Mouse (Mus musculus): ENCODE data around the gene Hmgn3. TPM values are rescaled to one million over a fixed set of nuclear protein-coding genes. Genes with fewer than 3 reads are reported as not detected.

The Hmgn3 gene
- polyA plus RNA-seq, 1 experiment from 2014 or later: 185 TPM

DNA sequence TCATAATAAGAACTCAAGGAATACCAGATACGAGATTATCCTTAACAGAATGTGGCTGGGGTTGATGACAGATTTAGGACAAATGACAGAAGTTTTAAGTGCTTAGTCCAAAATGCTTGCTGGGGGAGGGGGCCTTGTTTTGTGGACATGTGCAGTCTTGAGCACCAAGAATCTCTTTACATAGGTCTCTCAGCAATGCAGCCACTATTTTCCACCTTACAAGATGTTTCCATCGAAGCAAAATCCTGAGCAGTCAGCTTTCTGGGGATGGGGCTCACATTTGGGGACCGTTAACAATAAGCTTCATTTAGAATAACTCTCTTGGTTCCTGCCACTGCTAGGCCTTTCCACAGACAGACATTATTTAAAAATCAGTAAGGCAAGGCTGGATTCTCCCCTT lies 37.7 kb downstream of the Hmgn3 start:
- no peak overlapping the region for H3K4me3 ChIP-seq (replicated peaks; ENCODE audit: low read length)
- no peaks in the 10 kb centered on the region for H3K36me3 ChIP-seq (ENCODE audit: control insufficient read depth, insufficient read depth)
- H3K9ac ChIP-seq (replicated peaks; ENCODE audit: low read depth, low read length): no peak overlapping the region
- H3K4me2 ChIP-seq (ENCODE audit: low read length): no peak overlapping the region
- no peaks in the 10 kb centered on the region for H3K9me3 ChIP-seq (ENCODE audit: control insufficient read depth, low read length)
- no peak overlapping the region for H3K27ac ChIP-seq (ENCODE audit: low read length)
- no peak for ATAC-seq
- 73% methylated on average over 3 of the region's 3 CpGs for WGBS
- no peaks in the 10 kb centered on the region for H3K27me3 ChIP-seq (replicated peaks; ENCODE audit: control insufficient read depth, insufficient read depth, low read length)
- H3K4me1 ChIP-seq (replicated peaks; ENCODE audit: control insufficient read depth, insufficient read depth, low read length): peaks cover 4% of the 10 kb centered on the region; the same call in 1 of the 2 replicates

- Histone ChIP-seq H3K27me3 (replicated peaks; ENCODE audit: control insufficient read depth, insufficient read depth, low read length) (no peaks in the 10 kb centered on the region), H3K4me1 (replicated peaks; ENCODE audit: control insufficient read depth, insufficient read depth, low read length) (peaks cover 10% of the 10 kb centered on the region), H3K27ac (ENCODE audit: low read length) (no peak overlapping the region), H3K9ac (replicated peaks; ENCODE audit: low read depth, low read length) (no peak overlapping the region), H3K4me3 (replicated peaks; ENCODE audit: low read length) (no peak overlapping the region), H3K9me3 (ENCODE audit: control insufficient read depth, low read length) (no peaks in the 10 kb centered on the region), H3K4me2 (ENCODE audit: low read length) (no peak overlapping the region), H3K36me3 (ENCODE audit: control insufficient read depth, insufficient read depth) (no peaks in the 10 kb centered on the region)
- no peak for ATAC-seq
- 83% methylated on average over 3 of the region's 3 CpGs for WGBS
Observed at GRCm38 (mm10) chr9:83103785-83104184, 42.7 kb downstream of the Hmgn3 start.

DNA sequence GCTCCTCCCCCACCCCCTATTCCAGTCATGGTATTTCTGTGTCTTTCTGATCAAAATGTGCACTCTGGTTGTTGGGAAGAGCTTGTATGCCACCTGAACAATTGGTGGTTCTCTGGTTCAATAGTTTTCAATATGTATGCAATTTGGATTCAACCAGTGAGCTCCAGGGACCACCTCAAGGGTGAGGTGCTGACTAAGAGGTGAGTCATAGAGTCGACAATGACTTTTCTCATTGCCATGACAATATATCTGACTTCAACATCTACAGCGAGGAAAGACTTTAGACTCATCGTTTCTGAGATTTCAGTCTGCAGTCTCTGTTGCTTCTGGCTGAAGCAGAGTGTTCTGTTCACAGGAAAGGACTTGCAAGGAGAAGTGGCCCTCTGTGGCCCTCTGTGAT lies 44.8 kb downstream of the Hmgn3 start:
- no peak overlapping the region for H3K27ac ChIP-seq (ENCODE audit: low read length)
- 73% methylated on average over 3 of the region's 3 CpGs for WGBS
- H3K4me1 ChIP-seq (replicated peaks; ENCODE audit: control insufficient read depth, insufficient read depth, low read length): peaks cover 14% of the 10 kb centered on the region
- no peak overlapping the region for H3K4me3 ChIP-seq (replicated peaks; ENCODE audit: low read length)
- no peaks in the 10 kb centered on the region for H3K9me3 ChIP-seq (ENCODE audit: control insufficient read depth, low read length)
- no peak overlapping the region for H3K9ac ChIP-seq (replicated peaks; ENCODE audit: low read depth, low read length)
- no peaks in the 10 kb centered on the region for H3K36me3 ChIP-seq (ENCODE audit: control insufficient read depth, insufficient read depth)
- H3K27me3 ChIP-seq (replicated peaks; ENCODE audit: control insufficient read depth, insufficient read depth, low read length): no peaks in the 10 kb centered on the region
- H3K4me2 ChIP-seq (ENCODE audit: low read length): no peak overlapping the region
- no peak for ATAC-seq

- no peaks in the 10 kb centered on the region for H3K36me3 ChIP-seq (ENCODE audit: control insufficient read depth, insufficient read depth)
- no peaks in the 10 kb centered on the region for H3K9me3 ChIP-seq (ENCODE audit: control insufficient read depth, low read length)
- no peaks in the 10 kb centered on the region for H3K27me3 ChIP-seq (replicated peaks; ENCODE audit: control insufficient read depth, insufficient read depth, low read length)
- no peak overlapping the region for H3K4me2 ChIP-seq (ENCODE audit: low read length)
- 90% methylated on average over 3 of the region's 3 CpGs for WGBS
- H3K27ac ChIP-seq (ENCODE audit: low read length): no peak overlapping the region
- H3K4me3 ChIP-seq (replicated peaks; ENCODE audit: low read length): no peak overlapping the region
- peaks cover 14% of the 10 kb centered on the region for H3K4me1 ChIP-seq (replicated peaks; ENCODE audit: control insufficient read depth, insufficient read depth, low read length)
- no peak for ATAC-seq
- H3K9ac ChIP-seq (replicated peaks; ENCODE audit: low read depth, low read length): no peak overlapping the region
Observed at GRCm38 (mm10) chr9:83100786-83101185, 45.7 kb downstream of the Hmgn3 start.

GRCm38 (mm10) chr9:83098652-83099307 lies 47.7 kb downstream of the Hmgn3 start:
- Histone ChIP-seq H3K27ac (ENCODE audit: low read length) (peak overlapping the region; percentile 26), H3K4me2 (ENCODE audit: low read length) (peak overlapping the region; percentile 31)
- peak; percentile 93 for ATAC-seq

DNA sequence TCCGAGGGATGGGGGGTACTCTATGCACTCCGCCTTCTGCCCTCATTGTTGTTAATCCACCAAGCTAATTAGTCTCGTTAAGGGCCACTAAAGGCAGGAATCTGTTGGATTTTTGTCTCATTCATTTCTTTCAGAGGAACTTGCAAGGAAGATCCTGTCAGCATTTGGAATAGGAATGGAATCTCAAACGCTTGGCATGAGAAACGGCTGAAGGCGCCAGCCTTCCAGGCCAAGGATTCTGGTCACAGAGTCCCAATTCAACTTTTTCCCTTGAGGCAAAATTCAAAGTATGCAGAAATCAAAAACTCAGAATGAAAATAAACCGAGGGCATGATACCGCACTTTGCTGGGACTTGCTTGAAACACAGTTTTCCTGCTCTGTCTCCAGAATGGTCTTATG lies 48.7 kb downstream of the Hmgn3 start:
- no peak overlapping the region for H3K9ac ChIP-seq (replicated peaks; ENCODE audit: low read depth, low read length)
- H3K4me3 ChIP-seq (replicated peaks; ENCODE audit: low read length): no peak overlapping the region
- WGBS: 18% methylated on average over 8 of the region's 8 CpGs
- H3K4me2 ChIP-seq (ENCODE audit: low read length): no peak overlapping the region
- H3K9me3 ChIP-seq (ENCODE audit: control insufficient read depth, low read length): no peaks in the 10 kb centered on the region
- no peaks in the 10 kb centered on the region for H3K36me3 ChIP-seq (ENCODE audit: control insufficient read depth, insufficient read depth)
- peak overlapping the region; percentile 47; the same call in 1 of the 2 replicates for H3K27ac ChIP-seq (ENCODE audit: low read length)
- no peaks in the 10 kb centered on the region for H3K27me3 ChIP-seq (replicated peaks; ENCODE audit: control insufficient read depth, insufficient read depth, low read length)
- peaks cover 14% of the 10 kb centered on the region for H3K4me1 ChIP-seq (replicated peaks; ENCODE audit: control insufficient read depth, insufficient read depth, low read length)
- ATAC-seq: no peak

More at GRCm38 (mm10) chr9:83098652-83099307, 47.7 kb downstream of the Hmgn3 start:
- H3K4me3 ChIP-seq (replicated peaks; ENCODE audit: low read length): no peak overlapping the region
- H3K9me3 ChIP-seq (ENCODE audit: control insufficient read depth, low read length): no peaks in the 10 kb centered on the region
- no peak overlapping the region for H3K9ac ChIP-seq (replicated peaks; ENCODE audit: low read depth, low read length)
- no peaks in the 10 kb centered on the region for H3K27me3 ChIP-seq (replicated peaks; ENCODE audit: control insufficient read depth, insufficient read depth, low read length)
- no peaks in the 10 kb centered on the region for H3K36me3 ChIP-seq (ENCODE audit: control insufficient read depth, insufficient read depth)
- WGBS: 10% methylated on average over 12 of the region's 12 CpGs
- peaks cover 14% of the 10 kb centered on the region for H3K4me1 ChIP-seq (replicated peaks; ENCODE audit: control insufficient read depth, insufficient read depth, low read length)

GRCm38 (mm10) chr9:83094649-83095336 lies 51.7 kb downstream of the Hmgn3 start:
- Histone ChIP-seq H3K9me3 (ENCODE audit: control insufficient read depth, low read length) (no peaks in the 10 kb centered on the region), H3K4me1 (replicated peaks; ENCODE audit: control insufficient read depth, insufficient read depth, low read length) (peaks cover 14% of the 10 kb centered on the region), H3K27me3 (replicated peaks; ENCODE audit: control insufficient read depth, insufficient read depth, low read length) (no peaks in the 10 kb centered on the region), H3K4me2 (ENCODE audit: low read length) (no peak overlapping the region), H3K9ac (replicated peaks; ENCODE audit: low read depth, low read length) (no peak overlapping the region), H3K27ac (ENCODE audit: low read length) (no peak overlapping the region), H3K4me3 (replicated peaks; ENCODE audit: low read length) (no peak overlapping the region), H3K36me3 (ENCODE audit: control insufficient read depth, insufficient read depth) (no peaks in the 10 kb centered on the region)
- 91% methylated on average over 3 of the region's 3 CpGs for WGBS
- ATAC-seq: no peak

GRCm38 (mm10) chr9:83083790-83084469 lies 62.6 kb downstream of the Hmgn3 start:
- WGBS: 84% methylated on average over 7 of the region's 7 CpGs
- Histone ChIP-seq H3K4me1 (replicated peaks; ENCODE audit: control insufficient read depth, insufficient read depth, low read length) (0 out of 2 replicates have a peak, but pooled peaks cover 2% of the 10 kb centered on the region), H3K9me3 (ENCODE audit: control insufficient read depth, low read length) (no peaks in the 10 kb centered on the region), H3K4me2 (ENCODE audit: low read length) (no peak overlapping the region), H3K36me3 (ENCODE audit: control insufficient read depth, insufficient read depth) (no peaks in the 10 kb centered on the region), H3K9ac (replicated peaks; ENCODE audit: low read depth, low read length) (no peak overlapping the region), H3K4me3 (replicated peaks; ENCODE audit: low read length) (no peak overlapping the region), H3K27ac (ENCODE audit: low read length) (no peak overlapping the region), H3K27me3 (replicated peaks; ENCODE audit: control insufficient read depth, insufficient read depth, low read length) (no peaks in the 10 kb centered on the region)
- ATAC-seq: no peak

DNA sequence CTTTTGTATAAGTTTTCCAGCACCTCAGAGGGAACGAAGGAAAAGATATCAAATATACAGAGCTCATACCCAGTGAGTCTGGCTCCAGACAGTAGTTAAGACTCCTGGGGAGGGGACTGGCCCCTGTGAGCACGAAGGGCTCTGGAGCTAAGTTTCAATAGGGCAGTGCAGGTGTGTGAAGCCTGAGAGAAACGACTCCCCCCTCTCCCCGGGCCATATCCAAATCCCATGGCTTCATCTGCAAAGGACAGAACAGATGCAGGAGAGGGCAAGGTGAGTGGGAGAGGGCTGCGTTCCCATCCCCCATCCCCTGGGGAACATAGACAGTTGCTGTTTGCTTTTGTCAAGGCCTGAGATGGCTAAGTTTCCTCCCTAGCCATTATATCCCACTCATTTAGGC lies 63.4 kb downstream of the Hmgn3 start:
- Histone ChIP-seq H3K4me2 (ENCODE audit: low read length) (no peak overlapping the region), H3K4me1 (replicated peaks; ENCODE audit: control insufficient read depth, insufficient read depth, low read length) (0 out of 2 replicates have a peak, but pooled peaks cover 2% of the 10 kb centered on the region), H3K9me3 (ENCODE audit: control insufficient read depth, low read length) (no peaks in the 10 kb centered on the region), H3K36me3 (ENCODE audit: control insufficient read depth, insufficient read depth) (no peaks in the 10 kb centered on the region), H3K27me3 (replicated peaks; ENCODE audit: control insufficient read depth, insufficient read depth, low read length) (no peaks in the 10 kb centered on the region), H3K9ac (replicated peaks; ENCODE audit: low read depth, low read length) (no peak overlapping the region), H3K4me3 (replicated peaks; ENCODE audit: low read length) (no peak overlapping the region), H3K27ac (ENCODE audit: low read length) (no peak overlapping the region)
- 65% methylated on average over 5 of the region's 5 CpGs for WGBS
- ATAC-seq: no peak

All from forebrain, embryonic 16.5 days (tissue).